Mouse (Mus musculus): ENCODE measurements around the gene Foxn4.

GRCm38 (mm10) chr5:114303166-114303565 lies 29.6 kb upstream of the Foxn4 start:
- TF ChIP-seq CTCF (IDR thresholded peaks at IDR 0.05; ENCODE audit: low read depth) (no peak), EP300 (IDR thresholded peaks at IDR 0.05; ENCODE audit: low read depth) (no peak)
